Mouse (Mus musculus): ENCODE measurements around the gene Asxl1. TPM values are rescaled to one million over a fixed set of nuclear protein-coding genes. Genes with fewer than 3 reads are reported as not detected.
A peak's percentile ranks its signal among the peaks of the same experiment; 100 is the strongest.

The Asxl1 gene
- polyA plus RNA-seq, 1 experiment from 2014 or later: 11.3 TPM

DNA sequence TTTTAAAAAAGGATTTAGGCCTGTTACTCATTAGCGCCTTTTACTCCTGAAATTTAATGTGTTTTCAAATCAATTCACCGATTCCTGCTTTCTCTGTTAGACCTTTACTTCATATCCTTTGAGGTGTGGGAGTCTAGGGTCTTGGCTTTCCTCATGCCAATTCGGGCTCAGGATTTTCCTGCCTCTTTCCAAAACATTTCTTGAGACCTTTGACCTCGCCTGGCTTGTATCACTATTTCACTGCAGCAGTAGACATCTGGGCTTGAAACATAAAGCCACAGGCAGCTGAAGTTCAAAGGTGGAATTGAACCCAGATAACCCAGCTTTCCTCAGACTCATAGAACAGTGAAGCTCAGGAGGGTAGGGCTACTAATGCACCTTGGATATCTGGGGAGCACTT, 100.8 kb downstream of the Asxl1 start:
- H3K4me3 ChIP-seq (replicated peaks): no peak overlapping the region
- H3K4me2 ChIP-seq: peak overlapping the region; percentile 89; the same call in 1 of the 2 replicates
- ATAC-seq (ENCODE audit: insufficient read depth, low FRiP score, low read depth): no peak
- no peak overlapping the region for H3K27ac ChIP-seq
- H3K9ac ChIP-seq: no peak overlapping the region
- no peaks in the 10 kb centered on the region for H3K36me3 ChIP-seq
- WGBS: 21% methylated on average over 4 of the region's 4 CpGs
- H3K4me1 ChIP-seq: peaks cover 17% of the 10 kb centered on the region
- no peaks in the 10 kb centered on the region for H3K9me3 ChIP-seq
- no peaks in the 10 kb centered on the region for H3K27me3 ChIP-seq (replicated peaks)

DNA sequence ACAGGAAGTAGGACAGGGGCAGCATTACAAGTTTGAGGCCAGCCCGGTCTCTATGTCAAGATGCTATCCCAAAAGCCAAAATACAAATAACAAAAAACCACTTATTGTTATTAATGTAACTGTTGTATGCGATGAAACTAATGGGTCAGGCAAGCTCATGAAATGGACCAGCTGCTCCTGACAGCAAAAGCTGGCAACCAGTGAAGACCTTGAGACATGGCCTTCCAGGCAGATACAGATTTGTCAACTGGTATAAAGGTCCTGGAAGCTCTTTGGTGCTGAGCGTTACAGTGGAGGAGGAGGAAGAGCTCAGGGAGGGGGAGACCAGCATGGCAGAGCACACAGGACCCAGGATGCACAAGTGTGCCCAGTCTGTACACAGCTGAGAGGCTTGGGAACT, 102.1 kb downstream of the Asxl1 start:
- no peaks in the 10 kb centered on the region for H3K9me3 ChIP-seq
- H3K27ac ChIP-seq: no peak overlapping the region; the same call in 1 of the 2 replicates
- no peak overlapping the region for H3K9ac ChIP-seq
- H3K27me3 ChIP-seq (replicated peaks): no peaks in the 10 kb centered on the region
- H3K36me3 ChIP-seq: no peaks in the 10 kb centered on the region
- no peak overlapping the region for H3K4me3 ChIP-seq (replicated peaks)
- no peak overlapping the region for H3K4me2 ChIP-seq
- H3K4me1 ChIP-seq: peaks cover 5% of the 10 kb centered on the region; the same call in 1 of the 2 replicates
- 53% methylated on average over 3 of the region's 3 CpGs for WGBS
- ATAC-seq (ENCODE audit: insufficient read depth, low FRiP score, low read depth): no peak

DNA sequence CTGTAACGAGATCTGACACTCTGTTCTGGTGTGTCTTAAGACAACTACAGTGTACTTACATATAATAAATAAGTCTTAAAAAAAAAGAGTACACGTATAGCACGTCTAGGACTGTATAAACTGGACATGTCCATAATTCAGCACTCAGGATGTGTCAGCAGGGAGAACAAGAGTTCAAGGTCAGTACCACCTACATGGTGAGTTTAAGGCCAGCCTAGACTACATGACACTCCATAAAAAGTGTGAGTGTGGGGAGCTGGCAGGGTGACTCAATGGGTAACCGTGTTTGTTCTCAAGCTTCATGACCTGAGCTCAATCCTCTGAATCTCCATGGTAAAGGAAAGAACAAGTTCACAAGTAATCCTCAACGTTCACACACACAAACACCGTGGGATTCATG, 102.9 kb downstream of the Asxl1 start:
- H3K27ac ChIP-seq: no peak overlapping the region
- no peak overlapping the region for H3K9ac ChIP-seq
- H3K4me2 ChIP-seq: no peak overlapping the region
- H3K4me1 ChIP-seq: no peaks in the 10 kb centered on the region
- WGBS: 81% methylated on average over 6 of the region's 6 CpGs
- no peaks in the 10 kb centered on the region for H3K36me3 ChIP-seq
- no peak for ATAC-seq (ENCODE audit: insufficient read depth, low FRiP score, low read depth)
- H3K4me3 ChIP-seq (replicated peaks): no peak overlapping the region
- H3K27me3 ChIP-seq (replicated peaks): no peaks in the 10 kb centered on the region
- no peaks in the 10 kb centered on the region for H3K9me3 ChIP-seq

Other genes with a start within 250 kb of the Asxl1 start
- gene Hck, start 237.4 kb upstream of the Asxl1 start, polyA plus RNA-seq (2015; fragmentation: Nextera tagmentation; extraction: Ambion mirVana): 6.5 and 6.8 TPM in 2 replicates
- gene Tm9sf4, start 184.5 kb upstream of the Asxl1 start, polyA plus RNA-seq (2015; fragmentation: Nextera tagmentation; extraction: Ambion mirVana): 80.5 and 85.6 TPM in 2 replicates
- gene Tspyl3, start 120.4 kb upstream of the Asxl1 start, polyA plus RNA-seq (2015; fragmentation: Nextera tagmentation; extraction: Ambion mirVana): 8.6 and 9.9 TPM in 2 replicates
- 20.5 and 25.6 TPM in 2 replicates for gene Plagl2, start 104.4 kb upstream of the Asxl1 start, polyA plus RNA-seq (2015; fragmentation: Nextera tagmentation; extraction: Ambion mirVana)
- 8.8 and 9.0 TPM in 2 replicates for gene Pofut1, start 104.3 kb upstream of the Asxl1 start, polyA plus RNA-seq (2015; fragmentation: Nextera tagmentation; extraction: Ambion mirVana)
- 6.3 and 7.0 TPM in 2 replicates for gene Kif3b, start 54.4 kb upstream of the Asxl1 start, polyA plus RNA-seq (2015; fragmentation: Nextera tagmentation; extraction: Ambion mirVana)
- gene 4930404H24Rik, start 147.0 kb downstream of the Asxl1 start, polyA plus RNA-seq (2015; fragmentation: Nextera tagmentation; extraction: Ambion mirVana): not detected in 2 replicates
- gene Nol4l, start 184.1 kb downstream of the Asxl1 start, polyA plus RNA-seq (2015; fragmentation: Nextera tagmentation; extraction: Ambion mirVana): 14.3 and 16.4 TPM in 2 replicates